Mouse (Mus musculus) thymus, postnatal 36 days (tissue): Measurements from ENCODE around the gene Paqr5.

Experiments
- DNase-seq, 2 experiments: peaks; one replicate each; pipeline ENCODE4 v3.0.0; 2022; ENCODE audit warnings: mixed read lengths in 2 of 2

Gene Paqr5

GRCm38 (mm10) chr9:62026600-62026999, at the start of gene Paqr5:
Gene Paqr5 (minus strand): TSS chr9:62026856.
- peak; percentile 62 to 67 for DNase-seq

GRCm38 (mm10) chr9:62062234-62062633, 35.6 kb upstream of the Paqr5 start:
- DNase-seq = no peak

- no peak for DNase-seq
Measured at GRCm38 (mm10) chr9:62060431-62060830, 33.8 kb upstream of the Paqr5 start.

- DNase-seq = no peak
Measured at GRCm38 (mm10) chr9:62059941-62060340, 33.3 kb upstream of the Paqr5 start.

GRCm38 (mm10) chr9:62057881-62058506, 31.3 kb upstream of the Paqr5 start:
- no peak for DNase-seq

GRCm38 (mm10) chr9:62056206-62056605, 29.6 kb upstream of the Paqr5 start:
- DNase-seq = no peak

GRCm38 (mm10) chr9:62050801-62051200, 24.1 kb upstream of the Paqr5 start:
- no peak for DNase-seq

GRCm38 (mm10) chr9:62049166-62049565, 22.5 kb upstream of the Paqr5 start:
- DNase-seq = no peak

- DNase-seq = no peak
Measured at GRCm38 (mm10) chr9:62042167-62042566, 15.5 kb upstream of the Paqr5 start.

GRCm38 (mm10) chr9:62040008-62040608, 13.5 kb upstream of the Paqr5 start:
- DNase-seq = peak; percentile 80 to 82

GRCm38 (mm10) chr9:62035806-62036205, 9.2 kb upstream of the Paqr5 start:
- no peak for DNase-seq

- DNase-seq = no peak
Measured at GRCm38 (mm10) chr9:62032206-62032605, 5.5 kb upstream of the Paqr5 start.

GRCm38 (mm10) chr9:62028072-62028471, 1.4 kb upstream of the Paqr5 start:
- DNase-seq = no peak

- DNase-seq = no peak
Measured at GRCm38 (mm10) chr9:62025056-62025455, 1.6 kb downstream of the Paqr5 start.

- DNase-seq = no peak
Measured at GRCm38 (mm10) chr9:62023879-62024278, 2.8 kb downstream of the Paqr5 start.

- no peak for DNase-seq
Measured at GRCm38 (mm10) chr9:62022961-62023680, 3.5 kb downstream of the Paqr5 start.

- DNase-seq = no peak
Measured at GRCm38 (mm10) chr9:62021583-62022120, 5.0 kb downstream of the Paqr5 start.

GRCm38 (mm10) chr9:62020259-62020658, 6.4 kb downstream of the Paqr5 start:
- DNase-seq = no peak

GRCm38 (mm10) chr9:62018229-62019093, 8.2 kb downstream of the Paqr5 start:
- no peak for DNase-seq

- no peak for DNase-seq
Measured at GRCm38 (mm10) chr9:62017329-62017728, 9.3 kb downstream of the Paqr5 start.

GRCm38 (mm10) chr9:62015504-62015903, 11.2 kb downstream of the Paqr5 start:
- peak in 1 of 2 experiments; percentile 16 for DNase-seq

GRCm38 (mm10) chr9:62013316-62014097, 13.1 kb downstream of the Paqr5 start:
- DNase-seq = no peak
